Mouse (Mus musculus) G1E (cell line): ENCODE measurements at regions not wholly inside any gene's neighbourhood (a gene's known extent, or its start where the extent isn't known, plus 50 kb on each side); places are given as distances from the start of the nearest gene placed in this dataset.

Source experiments
- CTCF ChIP-seq: IDR thresholded peaks from 2 replicates; pipeline ENCODE4 v1.5.1; 2012; ENCODE audit warnings: low read depth, low read length, inconsistent platforms, mixed read lengths
- GATA1 ChIP-seq: IDR thresholded peaks from 2 replicates; pipeline ENCODE4 v1.6.1; 2012; ENCODE audit warnings: borderline replicate concordance, low read length, inconsistent platforms, mixed read lengths
- POLR2AphosphoS5 ChIP-seq: IDR thresholded peaks from 2 replicates; pipeline ENCODE4 v1.6.1; 2012; ENCODE audit warnings: low read depth, low read length, inconsistent platforms; ENCODE audit not compliant: insufficient replicate concordance
- TAL1 ChIP-seq: conservative IDR thresholded peaks from 2 replicates; pipeline ENCODE4 v1.6.1; 2012; ENCODE audit warnings: low read depth, low read length, inconsistent platforms, mixed read lengths

GRCm38 (mm10) chr5:64653764-64654163 lies 149.4 kb upstream of the Klf3 start:
- TF ChIP-seq GATA1 = no peak
- no peak for TF ChIP-seq CTCF
- no peak for TF ChIP-seq POLR2AphosphoS5
- no peak for TF ChIP-seq TAL1
